Mouse (Mus musculus): ENCODE results near the gene Btrc. TPM values are rescaled to one million over a fixed set of nuclear protein-coding genes. Genes with fewer than 3 reads are reported as not detected.
"Not testable (repeated sequence)": the region's sequence is repeated elsewhere in the genome, so short reads cannot be mapped to it uniquely, and the experiment has no call there.

Btrc gene
- polyA plus RNA-seq, 1 experiment from 2014 or later: 15.0 TPM

DNA sequence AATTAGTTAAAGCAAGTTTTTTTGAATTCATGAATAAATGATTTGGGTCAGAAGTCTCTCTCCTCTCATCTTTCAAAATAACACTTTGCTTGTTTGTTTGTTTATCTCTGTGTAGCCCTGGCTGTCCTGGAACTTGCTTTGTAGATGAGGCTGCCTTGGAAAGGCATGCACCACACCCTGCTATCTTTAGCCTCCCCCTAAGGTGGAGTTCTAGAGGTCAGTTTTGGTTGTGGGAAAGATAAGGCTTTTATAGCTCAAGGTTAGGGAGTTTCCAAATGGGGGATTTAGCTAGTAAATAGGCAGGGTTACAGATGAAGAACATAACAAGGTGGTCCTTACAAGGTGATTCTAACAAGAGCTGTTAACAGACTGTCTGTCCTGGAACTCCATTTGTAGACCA, 3.0 kb upstream of the Btrc start:
- H3K4me3 ChIP-seq (ENCODE audit: low read depth, low read length): no peak overlapping the region
- peaks cover 3% of the 10 kb centered on the region; the same call in 1 of the 2 replicates for H3K4me1 ChIP-seq (replicated peaks; ENCODE audit: control insufficient read depth, insufficient read depth)
- no peak for TF ChIP-seq EP300 (optimal IDR thresholded peaks at IDR 0.05)
- no peak for TF ChIP-seq CTCF (IDR thresholded peaks at IDR 0.05; ENCODE audit: low read depth)
- ATAC-seq (ENCODE audit: low FRiP score, low TSS enrichment): no peak
- no peaks in the 10 kb centered on the region for H3K27me3 ChIP-seq (ENCODE audit: control insufficient read depth, insufficient read depth, low read length)
- H3K9me3 ChIP-seq (ENCODE audit: control insufficient read depth, low read length): no peaks in the 10 kb centered on the region
- no peak overlapping the region for H3K4me2 ChIP-seq (replicated peaks; ENCODE audit: low read depth)
- H3K27ac ChIP-seq (replicated peaks): no peak overlapping the region
- no peaks in the 10 kb centered on the region for H3K36me3 ChIP-seq (ENCODE audit: control insufficient read depth, insufficient read depth, low read length)
- no peak overlapping the region for H3K9ac ChIP-seq (ENCODE audit: low read length)
- no peak for DNase-seq (ENCODE audit: low spot score)

DNA sequence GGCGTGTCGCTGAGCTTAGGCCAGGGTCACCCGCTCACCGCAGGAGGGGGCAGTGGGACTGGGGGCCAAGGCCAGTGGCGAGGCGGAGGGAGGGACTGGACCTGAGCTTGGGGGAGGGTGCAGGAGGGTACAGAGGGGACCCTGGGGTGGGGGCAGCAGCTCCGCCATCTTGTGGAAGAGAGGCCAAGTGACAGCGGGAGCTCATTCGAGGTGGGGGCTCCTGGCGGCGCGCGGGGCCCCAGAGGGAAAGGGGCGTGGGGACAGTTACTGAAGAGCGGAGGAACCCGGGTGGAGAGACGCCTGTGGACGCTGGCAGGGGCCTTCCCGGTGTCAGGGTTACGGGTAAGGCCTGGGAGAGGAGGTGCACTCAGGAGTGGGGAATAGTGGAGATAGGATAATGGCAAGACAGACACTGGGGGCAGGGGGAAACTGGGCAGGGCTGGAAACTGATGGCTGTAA, 428 bp downstream of the Btrc start:
- TF ChIP-seq CTCF (IDR thresholded peaks at IDR 0.05; ENCODE audit: low read depth) (peak; percentile 48), EP300 (optimal IDR thresholded peaks at IDR 0.05) (no peak)
- Histone ChIP-seq H3K36me3 (ENCODE audit: control insufficient read depth, insufficient read depth, low read length) (no peaks in the 10 kb centered on the region), H3K9ac (ENCODE audit: low read length) (peak overlapping the region; percentile 82), H3K4me1 (replicated peaks; ENCODE audit: control insufficient read depth, insufficient read depth) (peaks cover 3% of the 10 kb centered on the region; the same call in 1 of the 2 replicates), H3K27me3 (ENCODE audit: control insufficient read depth, insufficient read depth, low read length) (no peaks in the 10 kb centered on the region), H3K4me2 (replicated peaks; ENCODE audit: low read depth) (peak overlapping the region; percentile 84), H3K4me3 (ENCODE audit: low read depth, low read length) (peak overlapping the region; percentile 96), H3K27ac (replicated peaks) (peak overlapping the region; percentile 83), H3K9me3 (ENCODE audit: control insufficient read depth, low read length) (no peaks in the 10 kb centered on the region)
- no peak for DNase-seq (ENCODE audit: low spot score)
- peak; percentile 22; the same call in 1 of the 2 replicates for ATAC-seq (ENCODE audit: low FRiP score, low TSS enrichment)
- under 1% methylated on average over 20 of the region's 20 CpGs for WGBS

GRCm38 (mm10) chr19:45366651-45367050, 3.1 kb downstream of the Btrc start:
- TF ChIP-seq EP300 (optimal IDR thresholded peaks at IDR 0.05): no peak
- no peak for TF ChIP-seq CTCF (IDR thresholded peaks at IDR 0.05; ENCODE audit: low read depth)
- Histone ChIP-seq H3K9ac (ENCODE audit: low read length) (no peak overlapping the region), H3K4me3 (ENCODE audit: low read depth, low read length) (no peak overlapping the region), H3K4me1 (replicated peaks; ENCODE audit: control insufficient read depth, insufficient read depth) (peaks cover 3% of the 10 kb centered on the region; the same call in 1 of the 2 replicates), H3K27ac (replicated peaks) (no peak overlapping the region), H3K27me3 (ENCODE audit: control insufficient read depth, insufficient read depth, low read length) (no peaks in the 10 kb centered on the region), H3K36me3 (ENCODE audit: control insufficient read depth, insufficient read depth, low read length) (no peaks in the 10 kb centered on the region), H3K9me3 (ENCODE audit: control insufficient read depth, low read length) (no peaks in the 10 kb centered on the region), H3K4me2 (replicated peaks; ENCODE audit: low read depth) (no peak overlapping the region)
- 77% methylated on average over 7 of the region's 7 CpGs for WGBS
- ATAC-seq (ENCODE audit: low FRiP score, low TSS enrichment) (no peak), DNase-seq (ENCODE audit: low spot score) (no peak)

GRCm38 (mm10) chr19:45384815-45385214, 21.3 kb downstream of the Btrc start:
- WGBS: 98% methylated on average over 10 of the region's 10 CpGs
- TF ChIP-seq CTCF (IDR thresholded peaks at IDR 0.05; ENCODE audit: low read depth): peak; percentile 21; the same call in 1 of the 2 replicates
- H3K4me1 ChIP-seq (replicated peaks; ENCODE audit: control insufficient read depth, insufficient read depth); H3K9ac ChIP-seq (ENCODE audit: low read length); H3K36me3 ChIP-seq (ENCODE audit: control insufficient read depth, insufficient read depth, low read length); H3K9me3 ChIP-seq (ENCODE audit: control insufficient read depth, low read length); ATAC-seq (ENCODE audit: low FRiP score, low TSS enrichment); H3K27ac ChIP-seq (replicated peaks); H3K4me2 ChIP-seq (replicated peaks; ENCODE audit: low read depth); H3K27me3 ChIP-seq (ENCODE audit: control insufficient read depth, insufficient read depth, low read length); H3K4me3 ChIP-seq (ENCODE audit: low read depth, low read length); DNase-seq (ENCODE audit: low spot score): not testable (repeated sequence)

DNA sequence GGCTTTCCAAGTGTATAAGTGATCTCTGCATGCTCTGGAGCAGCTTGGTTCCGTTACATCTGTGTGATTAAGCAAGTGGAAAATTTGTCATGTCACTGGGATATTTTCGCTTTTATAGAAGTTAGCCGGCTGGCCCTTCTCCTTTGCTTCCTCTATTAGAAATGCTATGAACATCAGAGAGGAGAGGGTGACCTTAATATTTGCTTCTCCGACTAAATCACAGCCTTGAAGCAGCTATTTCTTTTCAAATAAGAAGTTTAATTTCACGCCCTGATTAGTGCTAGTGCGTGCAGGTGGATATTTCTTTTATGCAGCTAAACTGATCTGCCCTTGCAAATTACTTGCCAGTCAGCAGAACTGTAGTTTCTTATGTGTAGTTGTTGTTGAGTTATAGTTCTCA, 25.0 kb downstream of the Btrc start:
- no peak for TF ChIP-seq CTCF (IDR thresholded peaks at IDR 0.05; ENCODE audit: low read depth)
- no peak for TF ChIP-seq EP300 (optimal IDR thresholded peaks at IDR 0.05)
- H3K36me3 ChIP-seq (ENCODE audit: control insufficient read depth, insufficient read depth, low read length): 0 out of 2 replicates have a peak, but pooled peaks cover 3% of the 10 kb centered on the region
- WGBS: 52% methylated on average over 6 of the region's 6 CpGs
- no peaks in the 10 kb centered on the region for H3K27me3 ChIP-seq (ENCODE audit: control insufficient read depth, insufficient read depth, low read length)
- H3K4me1 ChIP-seq (replicated peaks; ENCODE audit: control insufficient read depth, insufficient read depth): no peaks in the 10 kb centered on the region
- H3K4me3 ChIP-seq (ENCODE audit: low read depth, low read length): no peak overlapping the region
- no peak overlapping the region for H3K4me2 ChIP-seq (replicated peaks; ENCODE audit: low read depth)
- H3K9ac ChIP-seq (ENCODE audit: low read length): no peak overlapping the region
- no peak overlapping the region for H3K27ac ChIP-seq (replicated peaks)
- ATAC-seq (ENCODE audit: low FRiP score, low TSS enrichment) (no peak), DNase-seq (ENCODE audit: low spot score) (no peak)
- no peaks in the 10 kb centered on the region for H3K9me3 ChIP-seq (ENCODE audit: control insufficient read depth, low read length)

DNA sequence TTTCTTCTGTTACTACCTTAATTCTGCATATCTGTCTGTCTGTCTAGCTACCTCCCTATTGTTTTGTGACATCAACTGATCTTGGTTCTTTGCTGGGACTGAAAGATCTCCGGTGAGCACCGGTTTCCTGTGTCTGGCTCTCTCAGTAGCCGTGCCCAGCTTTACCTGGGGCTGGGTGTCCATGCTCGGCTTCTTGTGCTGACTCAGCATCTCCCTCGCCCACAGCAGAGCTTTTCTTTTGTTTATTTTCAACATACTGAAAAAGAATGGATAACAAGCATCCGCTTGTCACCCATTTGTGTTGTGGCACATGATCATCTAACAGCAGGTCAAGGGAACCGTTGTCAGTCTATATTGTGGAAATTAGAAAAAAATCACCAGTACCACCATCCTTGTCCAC, 30.5 kb downstream of the Btrc start:
- no peaks in the 10 kb centered on the region for H3K9me3 ChIP-seq (ENCODE audit: control insufficient read depth, low read length)
- 77% methylated on average over 7 of the region's 7 CpGs for WGBS
- no peaks in the 10 kb centered on the region for H3K36me3 ChIP-seq (ENCODE audit: control insufficient read depth, insufficient read depth, low read length)
- H3K4me1 ChIP-seq (replicated peaks; ENCODE audit: control insufficient read depth, insufficient read depth): no peaks in the 10 kb centered on the region
- no peak for TF ChIP-seq CTCF (IDR thresholded peaks at IDR 0.05; ENCODE audit: low read depth)
- no peak for TF ChIP-seq EP300 (optimal IDR thresholded peaks at IDR 0.05)
- no peak overlapping the region for H3K4me3 ChIP-seq (ENCODE audit: low read depth, low read length)
- DNase-seq (ENCODE audit: low spot score) (no peak), ATAC-seq (ENCODE audit: low FRiP score, low TSS enrichment) (no peak)
- no peak overlapping the region for H3K4me2 ChIP-seq (replicated peaks; ENCODE audit: low read depth)
- no peaks in the 10 kb centered on the region for H3K27me3 ChIP-seq (ENCODE audit: control insufficient read depth, insufficient read depth, low read length)
- H3K9ac ChIP-seq (ENCODE audit: low read length): no peak overlapping the region
- no peak overlapping the region for H3K27ac ChIP-seq (replicated peaks)
